Mouse (Mus musculus) frontal cortex, postnatal 10 days (tissue): ENCODE results near the gene Gapdh.

Experiments
- DNase-seq, 2 experiments: peaks; one replicate each; pipeline ENCODE4 v3.0.0; 2022; ENCODE audit warnings: low spot score in 2 of 2, mixed read lengths in 1 of 2

The Gapdh gene

GRCm38 (mm10) chr6:125148926-125149568 lies 17.2 kb downstream of the Gapdh start:
- DNase-seq, result peak in 1 of 2 experiments; percentile 52

GRCm38 (mm10) chr6:125148251-125148925 lies 17.9 kb downstream of the Gapdh start:
- peak in 1 of 2 experiments; percentile 36 for DNase-seq

GRCm38 (mm10) chr6:125147329-125147728 lies 18.9 kb downstream of the Gapdh start:
- DNase-seq, result peak in 1 of 2 experiments; percentile 13

- peak in 1 of 2 experiments; percentile 35 for DNase-seq
These were observed 19.5 kb downstream of the Gapdh start for GRCm38 (mm10) chr6:125146797-125147196.

- no peak for DNase-seq
These were observed 20.1 kb downstream of the Gapdh start for GRCm38 (mm10) chr6:125146148-125146547.

GRCm38 (mm10) chr6:125145479-125145951 lies 20.8 kb downstream of the Gapdh start:
- no peak for DNase-seq

- DNase-seq, result peak; percentile 91 to 94
These were observed 21.3 kb downstream of the Gapdh start, which contains the start of gene Iffo1 for GRCm38 (mm10) chr6:125145001-125145400. TSS of gene Iffo1 (plus strand) at chr6:125145241.

- DNase-seq, result no peak
These were observed 22.4 kb downstream of the Gapdh start for GRCm38 (mm10) chr6:125143904-125144303.

- no peak for DNase-seq
These were observed 23.1 kb downstream of the Gapdh start for GRCm38 (mm10) chr6:125143128-125143527.

- no peak for DNase-seq
These were observed 23.8 kb downstream of the Gapdh start for GRCm38 (mm10) chr6:125142436-125142835.

GRCm38 (mm10) chr6:125139747-125140146 lies 26.5 kb downstream of the Gapdh start:
- no peak for DNase-seq

- DNase-seq, result peak in 1 of 2 experiments; percentile 45
These were observed 29.1 kb downstream of the Gapdh start for GRCm38 (mm10) chr6:125137002-125137671.

GRCm38 (mm10) chr6:125132470-125132869 lies 33.8 kb downstream of the Gapdh start:
- no peak for DNase-seq

GRCm38 (mm10) chr6:125131302-125132156 lies 34.7 kb downstream of the Gapdh start, which contains the start of gene Nop2:
TSS of gene Nop2 (plus strand) at chr6:125131909.
- peak; percentile 80 to 84 for DNase-seq

- no peak for DNase-seq
These were observed 36.4 kb downstream of the Gapdh start for GRCm38 (mm10) chr6:125129710-125130402.

GRCm38 (mm10) chr6:125128724-125129123 lies 37.5 kb downstream of the Gapdh start:
- DNase-seq, result no peak

- DNase-seq, result no peak
These were observed 46.9 kb downstream of the Gapdh start for GRCm38 (mm10) chr6:125119387-125119786.

GRCm38 (mm10) chr6:125112553-125112952 lies 53.7 kb downstream of the Gapdh start:
- no peak for DNase-seq
